Mouse (Mus musculus): ENCODE data around the gene Mcfd2. TPM values are rescaled to one million over a fixed set of nuclear protein-coding genes. Genes with fewer than 3 reads are reported as not detected.

Gene Mcfd2
- total RNA-seq (2014; fragmentation: Nextera tagmentation), result 11.0 and 15.4 TPM in 2 replicates
- 34.4 and 34.6 TPM in 2 replicates for total RNA-seq (2017)
- 4.0 and 5.3 TPM in 2 replicates for polyA plus RNA-seq (2012)

DNA sequence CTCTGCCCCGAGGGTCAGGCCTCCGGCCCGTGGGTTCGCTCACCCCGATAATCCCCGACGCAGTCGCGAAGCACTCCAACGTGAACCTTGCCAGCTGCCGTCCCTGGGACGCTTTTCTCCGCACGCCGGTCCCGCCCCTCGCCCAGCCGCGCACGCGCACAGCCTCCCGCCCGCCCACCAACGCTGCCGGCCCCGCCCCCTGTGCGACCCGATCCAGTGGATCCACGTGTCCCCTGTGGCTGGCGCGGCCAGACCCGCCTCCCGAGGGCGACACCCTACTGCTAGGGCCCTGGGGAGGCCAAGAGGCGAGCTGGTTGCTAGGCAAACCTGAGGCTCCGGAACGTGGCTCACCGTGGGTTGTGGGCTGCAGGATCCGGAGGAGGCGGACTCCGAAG lies at the start of gene Mcfd2:
Gene Mcfd2 (minus strand): TSS at position 144 of the 395 bp plus-strand sequence.
- peaks cover 30% of the 10 kb centered on the region for H3K27me3 ChIP-seq (ENCODE audit: insufficient read depth, low read length)
- no peaks in the 10 kb centered on the region for H3K9me3 ChIP-seq (replicated peaks)
- DNase-seq (ENCODE audit: low spot score), result peak; percentile 95
- peak within 1 kb of the TSS; percentile 97 for H3K4me3 ChIP-seq (ENCODE audit: low read depth, low read length)
- H3K4me1 ChIP-seq (ENCODE audit: insufficient read depth, low read depth, low read length), result peaks cover 27% of the 10 kb centered on the region
- peaks cover 26% of the 10 kb centered on the region for H3K36me3 ChIP-seq (replicated peaks)
- peak; percentile 97 for ATAC-seq (ENCODE audit: extremely low read depth, insufficient number of reproducible peaks, low FRiP score, poor library complexity, severe bottlenecking)
- TF ChIP-seq GATA1 (IDR thresholded peaks at IDR 0.05; ENCODE audit: borderline replicate concordance, low read length) (no peak), TAL1 (conservative IDR thresholded peaks at IDR 0.05; ENCODE audit: low read depth, low read length) (no peak), POLR2AphosphoS5 (IDR thresholded peaks at IDR 0.05; ENCODE audit: insufficient replicate concordance, low read depth, low read length) (no peak), CTCF (IDR thresholded peaks at IDR 0.05; ENCODE audit: low read depth, low read length) (no peak), GATA2 (IDR thresholded peaks at IDR 0.05; ENCODE audit: borderline replicate concordance, low read depth, low read length) (no peak)

DNA sequence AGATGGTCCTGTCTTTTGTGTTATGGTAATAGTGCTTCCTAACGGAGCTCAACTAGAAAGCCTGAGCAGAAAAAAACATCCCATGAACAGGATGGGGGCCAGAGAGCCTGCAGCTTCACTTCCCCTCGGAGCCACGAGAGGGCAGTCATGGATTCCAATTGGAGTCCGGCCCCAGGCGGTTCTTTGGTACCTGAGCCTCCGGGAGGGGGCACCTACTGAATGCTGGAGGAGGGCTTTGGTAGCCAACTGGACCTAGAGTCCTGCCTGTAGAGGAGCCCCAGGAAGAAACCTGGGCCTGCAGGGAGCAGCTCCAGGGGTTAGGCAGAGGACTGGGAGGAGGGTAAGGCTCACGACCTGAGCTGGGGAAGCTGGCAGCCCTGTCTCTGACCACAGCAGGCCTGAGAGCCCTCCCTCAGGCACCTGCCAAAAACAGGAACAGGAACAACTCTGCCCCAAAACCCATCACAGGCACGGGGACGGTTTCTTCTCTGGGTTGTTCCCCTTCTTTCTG lies 49.3 kb upstream of the Mcfd2 start:
- Histone ChIP-seq H3K9me3 (replicated peaks) (no peaks in the 10 kb centered on the region), H3K36me3 (replicated peaks) (peaks cover 87% of the 10 kb centered on the region), H3K4me1 (ENCODE audit: insufficient read depth, low read depth, low read length) (peaks cover 16% of the 10 kb centered on the region), H3K27me3 (ENCODE audit: insufficient read depth, low read length) (no peaks in the 10 kb centered on the region), H3K4me3 (ENCODE audit: low read depth, low read length) (no peak overlapping the region; the same call in 1 of the 2 replicates)
- TF ChIP-seq CTCF (IDR thresholded peaks at IDR 0.05; ENCODE audit: low read depth, low read length) (peak; percentile 46), GATA2 (IDR thresholded peaks at IDR 0.05; ENCODE audit: borderline replicate concordance, low read depth, low read length) (no peak)
- DNase-seq (ENCODE audit: low spot score), result peak; percentile 69
- peak; percentile 78 for ATAC-seq (ENCODE audit: extremely low read depth, insufficient number of reproducible peaks, low FRiP score, poor library complexity, severe bottlenecking)

DNA sequence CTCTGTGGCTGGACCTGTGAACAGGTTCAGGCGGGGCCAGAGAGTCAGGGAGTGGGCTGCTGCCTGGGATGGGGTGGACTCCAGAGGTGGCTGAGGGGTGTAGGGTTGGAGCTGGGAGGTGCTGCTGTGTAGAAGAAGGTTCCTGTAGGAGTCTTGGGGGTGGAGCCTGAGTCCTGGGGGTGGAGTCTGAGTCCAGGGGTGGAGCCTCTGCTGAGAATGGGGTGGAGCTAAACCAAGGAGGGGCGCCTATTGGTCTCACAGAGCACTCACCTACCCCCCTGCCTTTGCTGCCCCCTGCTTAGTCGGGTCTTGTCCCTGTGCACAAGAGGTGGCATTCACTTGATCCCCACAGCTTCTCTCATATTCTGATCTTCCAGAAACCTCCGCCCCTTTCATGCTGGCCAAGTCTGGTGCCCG lies 48.8 kb upstream of the Mcfd2 start:
- no peaks in the 10 kb centered on the region for H3K27me3 ChIP-seq (ENCODE audit: insufficient read depth, low read length)
- no peaks in the 10 kb centered on the region for H3K9me3 ChIP-seq (replicated peaks)
- H3K4me3 ChIP-seq (ENCODE audit: low read depth, low read length), result no peak overlapping the region
- peaks cover 87% of the 10 kb centered on the region for H3K36me3 ChIP-seq (replicated peaks)
- ATAC-seq (ENCODE audit: extremely low read depth, insufficient number of reproducible peaks, low FRiP score, poor library complexity, severe bottlenecking) (peak; percentile 57; the same call in 1 of the 2 replicates), DNase-seq (ENCODE audit: low spot score) (no peak)
- no peak for TF ChIP-seq GATA2 (IDR thresholded peaks at IDR 0.05; ENCODE audit: borderline replicate concordance, low read depth, low read length)
- TF ChIP-seq TAL1 (conservative IDR thresholded peaks at IDR 0.05; ENCODE audit: low read depth, low read length), result no peak
- no peak for TF ChIP-seq CTCF (IDR thresholded peaks at IDR 0.05; ENCODE audit: low read depth, low read length)
- TF ChIP-seq GATA1 (IDR thresholded peaks at IDR 0.05; ENCODE audit: borderline replicate concordance, low read length), result no peak
- no peak for TF ChIP-seq POLR2AphosphoS5 (IDR thresholded peaks at IDR 0.05; ENCODE audit: insufficient replicate concordance, low read depth, low read length)
- peaks cover 16% of the 10 kb centered on the region for H3K4me1 ChIP-seq (ENCODE audit: insufficient read depth, low read depth, low read length)

DNA sequence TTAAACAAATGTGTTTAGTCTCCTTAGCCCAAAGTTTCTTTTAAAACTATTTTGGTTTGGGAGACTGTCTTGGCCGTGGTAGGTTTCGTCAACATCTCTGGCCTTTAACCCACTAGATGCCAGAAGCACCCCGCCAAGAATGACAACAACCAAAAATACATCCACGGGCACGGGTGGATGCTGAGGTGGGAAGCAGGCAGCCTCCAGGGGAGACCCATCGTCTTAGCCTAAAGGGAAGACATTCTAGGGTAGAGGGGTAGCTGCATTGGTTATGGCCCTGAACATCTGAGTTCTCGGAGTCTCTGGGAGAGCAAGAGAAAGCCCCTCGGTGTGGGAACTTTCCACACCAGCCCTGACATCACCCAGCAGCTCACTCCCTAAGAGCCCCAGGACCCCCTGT lies 48.4 kb upstream of the Mcfd2 start:
- ATAC-seq (ENCODE audit: extremely low read depth, insufficient number of reproducible peaks, low FRiP score, poor library complexity, severe bottlenecking) (no peak), DNase-seq (ENCODE audit: low spot score) (no peak)
- peaks cover 16% of the 10 kb centered on the region for H3K4me1 ChIP-seq (ENCODE audit: insufficient read depth, low read depth, low read length)
- H3K36me3 ChIP-seq (replicated peaks), result peaks cover 91% of the 10 kb centered on the region
- no peaks in the 10 kb centered on the region for H3K27me3 ChIP-seq (ENCODE audit: insufficient read depth, low read length)
- no peak for TF ChIP-seq CTCF (IDR thresholded peaks at IDR 0.05; ENCODE audit: low read depth, low read length)
- TF ChIP-seq POLR2AphosphoS5 (IDR thresholded peaks at IDR 0.05; ENCODE audit: insufficient replicate concordance, low read depth, low read length), result no peak
- no peak for TF ChIP-seq GATA1 (IDR thresholded peaks at IDR 0.05; ENCODE audit: borderline replicate concordance, low read length)
- no peak for TF ChIP-seq GATA2 (IDR thresholded peaks at IDR 0.05; ENCODE audit: borderline replicate concordance, low read depth, low read length)
- TF ChIP-seq TAL1 (conservative IDR thresholded peaks at IDR 0.05; ENCODE audit: low read depth, low read length), result no peak
- H3K4me3 ChIP-seq (ENCODE audit: low read depth, low read length), result no peak overlapping the region
- H3K9me3 ChIP-seq (replicated peaks), result no peaks in the 10 kb centered on the region

DNA sequence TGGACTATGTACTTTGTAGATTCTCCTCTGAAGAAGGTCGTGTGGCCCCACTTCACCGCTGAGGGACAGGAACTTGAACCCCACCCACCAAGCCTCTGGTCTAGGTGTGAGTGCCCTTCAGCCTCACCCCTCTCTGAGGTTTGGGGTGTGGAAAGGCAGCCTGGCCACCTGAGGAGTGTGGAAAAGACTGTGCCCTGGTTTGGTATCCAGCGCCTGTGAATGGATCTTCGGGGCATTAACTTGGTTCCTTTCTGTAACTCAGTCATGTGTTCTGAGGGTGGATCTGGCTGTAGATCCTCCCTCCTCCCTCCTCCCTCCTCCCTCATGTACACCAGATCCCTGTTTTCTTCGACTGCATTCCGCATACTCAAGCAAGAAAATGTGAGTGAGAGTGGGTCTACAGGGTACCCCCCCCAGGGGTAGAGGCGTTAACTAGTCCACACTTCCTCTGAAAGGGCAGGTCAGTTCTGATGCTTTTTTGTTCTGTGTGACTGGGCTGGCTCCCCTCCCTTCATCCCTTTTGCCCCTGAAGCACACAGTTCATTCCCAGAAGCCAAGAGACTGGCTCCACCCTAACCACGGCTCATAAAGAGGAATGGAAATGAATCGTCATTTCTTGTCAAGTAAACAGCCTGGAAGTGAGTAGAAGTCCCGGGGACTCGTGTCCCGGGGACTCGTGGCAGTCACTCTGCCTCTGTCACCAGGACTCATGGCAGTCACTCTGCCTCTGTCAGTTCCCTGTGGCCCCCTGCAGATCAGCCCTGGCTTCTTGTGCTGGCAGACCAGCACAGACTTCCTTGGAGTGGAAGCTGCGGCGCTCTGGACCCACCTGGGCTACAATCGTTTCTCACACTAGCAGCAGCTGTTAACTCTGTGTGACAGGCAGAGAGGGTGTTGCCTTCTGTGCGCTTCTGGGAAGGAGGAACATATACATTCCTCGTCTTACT lies 47.5 kb upstream of the Mcfd2 start:
- H3K36me3 ChIP-seq (replicated peaks), result peaks cover 97% of the 10 kb centered on the region
- DNase-seq (ENCODE audit: low spot score) (no peak), ATAC-seq (ENCODE audit: extremely low read depth, insufficient number of reproducible peaks, low FRiP score, poor library complexity, severe bottlenecking) (no peak)
- no peaks in the 10 kb centered on the region for H3K9me3 ChIP-seq (replicated peaks)
- peaks cover 16% of the 10 kb centered on the region for H3K4me1 ChIP-seq (ENCODE audit: insufficient read depth, low read depth, low read length)
- TF ChIP-seq TAL1 (conservative IDR thresholded peaks at IDR 0.05; ENCODE audit: low read depth, low read length) (no peak), POLR2AphosphoS5 (IDR thresholded peaks at IDR 0.05; ENCODE audit: insufficient replicate concordance, low read depth, low read length) (no peak), GATA1 (IDR thresholded peaks at IDR 0.05; ENCODE audit: borderline replicate concordance, low read length) (no peak), CTCF (IDR thresholded peaks at IDR 0.05; ENCODE audit: low read depth, low read length) (no peak), GATA2 (IDR thresholded peaks at IDR 0.05; ENCODE audit: borderline replicate concordance, low read depth, low read length) (no peak)
- no peak overlapping the region for H3K4me3 ChIP-seq (ENCODE audit: low read depth, low read length)
- H3K27me3 ChIP-seq (ENCODE audit: insufficient read depth, low read length), result no peaks in the 10 kb centered on the region

DNA sequence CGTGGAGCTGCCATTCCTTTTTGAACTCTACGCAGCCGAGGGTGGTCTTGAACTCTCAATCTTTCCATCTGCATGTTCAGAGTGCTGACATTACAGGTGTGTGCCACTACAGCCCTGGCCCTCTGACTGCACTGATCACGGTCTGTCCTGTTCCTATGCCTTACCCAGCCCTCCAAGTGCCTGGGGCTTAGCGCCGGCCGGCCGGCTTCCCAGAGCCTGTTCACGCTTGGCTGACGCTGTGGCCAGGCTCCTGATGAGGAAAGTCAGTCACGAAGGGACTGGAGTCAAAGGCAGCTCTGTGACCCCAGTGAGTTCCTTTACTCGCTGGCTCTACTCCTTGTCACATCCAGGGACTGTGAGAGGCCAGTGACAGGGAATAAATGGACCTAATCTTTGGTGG lies 46.6 kb upstream of the Mcfd2 start:
- TF ChIP-seq CTCF (IDR thresholded peaks at IDR 0.05; ENCODE audit: low read depth, low read length) (no peak), TAL1 (conservative IDR thresholded peaks at IDR 0.05; ENCODE audit: low read depth, low read length) (no peak), POLR2AphosphoS5 (IDR thresholded peaks at IDR 0.05; ENCODE audit: insufficient replicate concordance, low read depth, low read length) (no peak), GATA2 (IDR thresholded peaks at IDR 0.05; ENCODE audit: borderline replicate concordance, low read depth, low read length) (no peak), GATA1 (IDR thresholded peaks at IDR 0.05; ENCODE audit: borderline replicate concordance, low read length) (no peak)
- DNase-seq (ENCODE audit: low spot score) (no peak), ATAC-seq (ENCODE audit: extremely low read depth, insufficient number of reproducible peaks, low FRiP score, poor library complexity, severe bottlenecking) (no peak)
- H3K9me3 ChIP-seq (replicated peaks), result no peaks in the 10 kb centered on the region
- H3K36me3 ChIP-seq (replicated peaks), result peaks cover 98% of the 10 kb centered on the region
- H3K27me3 ChIP-seq (ENCODE audit: insufficient read depth, low read length), result no peaks in the 10 kb centered on the region
- no peak overlapping the region for H3K4me3 ChIP-seq (ENCODE audit: low read depth, low read length)
- peaks cover 16% of the 10 kb centered on the region for H3K4me1 ChIP-seq (ENCODE audit: insufficient read depth, low read depth, low read length)

Data from G1E (cell line).